In genomic region chrX:65241861-65242525, GRCm38 (mm10) we compare ENCODE assay signal across 21 mouse cellular contexts.
A peak's percentile ranks its signal among the peaks of the same experiment; 100 is the strongest.
DNase-seq lines count a peak whose midpoint lies in the region; ATAC-seq and TF ChIP-seq lines count a peak whose summit lies in the region.
"Had no signal": no experiment of that assay in that cellular context is flagged by ENCODE, and none has a peak within 500 bp of the region (broad histone marks: within the 10 kb centered on the region; RNA-seq: fewer than 3 reads in every experiment).

No protein-coding gene starts in this region.

- intact Hi-C loops in left cerebral cortex, postnatal 14 days (cut with DNase I): no loop called here

- H3K27ac ChIP-seq in forebrain, embryonic 14.5 days (ENCODE audit: low read depth, low read length): no peak overlapping the region
- no peak overlapping the region for H3K27ac ChIP-seq in forebrain, embryonic 11.5 days (ENCODE audit: low read depth, low read length)
- H3K27ac ChIP-seq in forebrain, postnatal 0 days (ENCODE audit: low read depth, low read length): no peak overlapping the region
- H3K27ac ChIP-seq in liver, embryonic 11.5 days (ENCODE audit: low read depth, low read length): no peak overlapping the region
- H3K27ac ChIP-seq: embryonic facial prominence, embryonic 12.5 days; heart, embryonic 15.5 days; hindbrain, embryonic 13.5 days; intestine, embryonic 15.5 days had no signal

- 62% methylated on average over 4 of the region's 4 CpGs for WGBS in forebrain, embryonic 14.5 days
- 81% methylated on average over 4 of the region's 4 CpGs for WGBS in forebrain, embryonic 11.5 days
- 61% methylated on average over 4 of the region's 4 CpGs for WGBS in forebrain, postnatal 0 days
- 84% methylated on average over 4 of the region's 4 CpGs for WGBS in liver, embryonic 11.5 days

- no peak overlapping the region for H3K9ac ChIP-seq in forebrain, embryonic 14.5 days (ENCODE audit: low read length)
- H3K9ac ChIP-seq in forebrain, embryonic 11.5 days (ENCODE audit: low read length): no peak overlapping the region
- H3K9ac ChIP-seq in forebrain, postnatal 0 days: no peak overlapping the region
- H3K9ac ChIP-seq in liver, embryonic 11.5 days (ENCODE audit: low read depth, low read length): no peak overlapping the region
- H3K9ac ChIP-seq: embryonic facial prominence, embryonic 12.5 days; heart, embryonic 15.5 days; hindbrain, embryonic 13.5 days; intestine, embryonic 15.5 days had no signal

- DNase-seq in forebrain, embryonic 14.5 days (ENCODE audit: low spot score): peak; percentile 52
- DNase-seq in forebrain, embryonic 11.5 days (ENCODE audit: low spot score): no peak
- peak; percentile 3 for DNase-seq in brain, adult 2 months (ENCODE audit: low read depth, low spot score)
- peak; percentile 0 for DNase-seq in forebrain, postnatal 0 days
- no peak for DNase-seq in left cerebral cortex, postnatal 14 days (ENCODE audit: low spot score in 2 of 2)
- DNase-seq in liver, embryonic 11.5 days (ENCODE audit: low spot score): no peak
- DNase-seq: adrenal gland, postnatal 14 days; cerebellum, adult 11-12 months; cerebellum, adult 9-10 months; cerebellum, postnatal 25 days; gastrocnemius, postnatal 10 days; heart, adult 18-20 months; heart, postnatal 14 days had no signal

- peak; percentile 83 for ATAC-seq in forebrain, embryonic 14.5 days
- no peak for ATAC-seq in forebrain, embryonic 11.5 days (replicated peaks; ENCODE audit: low FRiP score)
- ATAC-seq in forebrain, postnatal 0 days: peak; percentile 59; the same call in 1 of the 2 replicates
- ATAC-seq in liver, embryonic 11.5 days (replicated peaks; ENCODE audit: low FRiP score): no peak
- ATAC-seq in megakaryocyte-erythroid progenitor cell, adult 5-6 weeks (replicated peaks; ENCODE audit: low FRiP score, low TSS enrichment, poor library complexity, severe bottlenecking): no peak
- ATAC-seq: activated CD4-positive, CD25-positive, alpha-beta regulatory T cell, adult 4 months; intestine, embryonic 15.5 days; Patski had no signal

- no peaks in the 10 kb centered on the region for H3K27me3 ChIP-seq in forebrain, embryonic 14.5 days (replicated peaks; ENCODE audit: control insufficient read depth, insufficient read depth, low read length)
- H3K27me3 ChIP-seq in forebrain, embryonic 11.5 days (ENCODE audit: control insufficient read depth, insufficient read depth, low read length): no peaks in the 10 kb centered on the region
- no peaks in the 10 kb centered on the region for H3K27me3 ChIP-seq in forebrain, postnatal 0 days (ENCODE audit: insufficient read depth, low read length)
- no peaks in the 10 kb centered on the region for H3K27me3 ChIP-seq in liver, embryonic 11.5 days (replicated peaks; ENCODE audit: control insufficient read depth, insufficient read depth, low read length)
- H3K27me3 ChIP-seq: embryonic facial prominence, embryonic 12.5 days; heart, embryonic 15.5 days; hindbrain, embryonic 13.5 days; intestine, embryonic 15.5 days; Patski had no signal

- H3K9me3 ChIP-seq in forebrain, embryonic 14.5 days (replicated peaks; ENCODE audit: control insufficient read depth, low read length): no peaks in the 10 kb centered on the region
- no peaks in the 10 kb centered on the region for H3K9me3 ChIP-seq in forebrain, embryonic 11.5 days (ENCODE audit: control insufficient read depth, low read length)
- H3K9me3 ChIP-seq in forebrain, postnatal 0 days (ENCODE audit: low read length): no peaks in the 10 kb centered on the region
- no peaks in the 10 kb centered on the region for H3K9me3 ChIP-seq in liver, embryonic 11.5 days (ENCODE audit: control insufficient read depth, low read length)
- H3K9me3 ChIP-seq: embryonic facial prominence, embryonic 12.5 days; heart, embryonic 15.5 days; hindbrain, embryonic 13.5 days; intestine, embryonic 15.5 days had no signal

- no peak overlapping the region for H3K4me2 ChIP-seq in forebrain, embryonic 14.5 days (ENCODE audit: low read length)
- no peak overlapping the region for H3K4me2 ChIP-seq in forebrain, embryonic 11.5 days (ENCODE audit: low read depth, low read length, severe bottlenecking)
- H3K4me2 ChIP-seq in forebrain, postnatal 0 days (ENCODE audit: low read depth): no peak overlapping the region
- H3K4me2 ChIP-seq in liver, embryonic 11.5 days: no peak overlapping the region
- H3K4me2 ChIP-seq: embryonic facial prominence, embryonic 12.5 days; heart, embryonic 11.5 days; heart, embryonic 15.5 days; hindbrain, embryonic 13.5 days; intestine, embryonic 15.5 days had no signal

- no peak for TF ChIP-seq CTCF in forebrain, postnatal 0 days (IDR thresholded peaks at IDR 0.05; ENCODE audit: low read depth)

- no peak overlapping the region for H3K4me3 ChIP-seq in forebrain, embryonic 14.5 days (ENCODE audit: low read depth, low read length)
- no peak overlapping the region for H3K4me3 ChIP-seq in forebrain, embryonic 11.5 days (ENCODE audit: low read depth, low read length)
- H3K4me3 ChIP-seq in forebrain, postnatal 0 days (ENCODE audit: low read depth, low read length): no peak overlapping the region
- no peak overlapping the region for H3K4me3 ChIP-seq in liver, embryonic 11.5 days (ENCODE audit: low read depth, low read length)
- H3K4me3 ChIP-seq: embryonic facial prominence, embryonic 12.5 days; heart, embryonic 15.5 days; hindbrain, embryonic 13.5 days; intestine, embryonic 15.5 days had no signal

- H3K4me1 ChIP-seq in forebrain, embryonic 14.5 days (ENCODE audit: control insufficient read depth, insufficient read depth, low read length): no peaks in the 10 kb centered on the region
- H3K4me1 ChIP-seq in forebrain, embryonic 11.5 days (replicated peaks; ENCODE audit: control insufficient read depth, insufficient read depth, low read length): no peaks in the 10 kb centered on the region
- no peaks in the 10 kb centered on the region for H3K4me1 ChIP-seq in forebrain, postnatal 0 days (ENCODE audit: insufficient read depth)
- no peaks in the 10 kb centered on the region for H3K4me1 ChIP-seq in liver, embryonic 11.5 days (replicated peaks; ENCODE audit: control insufficient read depth, insufficient read depth, low read length)
- H3K4me1 ChIP-seq: embryonic facial prominence, embryonic 12.5 days; heart, embryonic 15.5 days; hindbrain, embryonic 13.5 days; intestine, embryonic 15.5 days had no signal

- H3K36me3 ChIP-seq in forebrain, embryonic 14.5 days (ENCODE audit: control insufficient read depth, insufficient read depth, low read length): no peaks in the 10 kb centered on the region
- no peaks in the 10 kb centered on the region for H3K36me3 ChIP-seq in forebrain, embryonic 11.5 days (ENCODE audit: control insufficient read depth, insufficient read depth, low read length)
- H3K36me3 ChIP-seq in forebrain, postnatal 0 days (ENCODE audit: insufficient read depth): no peaks in the 10 kb centered on the region
- H3K36me3 ChIP-seq in liver, embryonic 11.5 days (ENCODE audit: control insufficient read depth, insufficient read depth, low read length): no peaks in the 10 kb centered on the region
- H3K36me3 ChIP-seq: embryonic facial prominence, embryonic 12.5 days; heart, embryonic 15.5 days; hindbrain, embryonic 13.5 days; intestine, embryonic 15.5 days had no signal

Comparison
In these comparisons a context has a peak if more than half of its experiments do, and no peak if none do; other contexts are left out.
1. ATAC-seq: peak in forebrain, embryonic 14.5 days (single experiment) and forebrain, postnatal 0 days (single experiment); none in forebrain, embryonic 11.5 days (single experiment), liver, embryonic 11.5 days (single experiment) and megakaryocyte-erythroid progenitor cell, adult 5-6 weeks (single experiment).
2. DNase-seq: peak in forebrain, embryonic 14.5 days (single experiment), brain, adult 2 months (single experiment) and forebrain, postnatal 0 days (single experiment); none in forebrain, embryonic 11.5 days (single experiment), left cerebral cortex, postnatal 14 days (0 of 2) and liver, embryonic 11.5 days (single experiment).